Mouse (Mus musculus) granulocyte monocyte progenitor cell, adult 5-6 weeks (primary cell): ENCODE results near the gene Traf2. TPM values are rescaled to one million over a fixed set of nuclear protein-coding genes. Genes with fewer than 3 reads are reported as not detected.
"Not testable (repeated sequence)": the region's sequence is repeated elsewhere in the genome, so short reads cannot be mapped to it uniquely, and the experiment has no call there.

Experiments
- ATAC-seq: replicated peaks from 2 replicates; pipeline ENCODE4 v1.8.0; 2016; ENCODE audit warnings: mild to moderate bottlenecking, moderate TSS enrichment, inconsistent platforms; ENCODE audit not compliant: poor library complexity, severe bottlenecking
- total RNA-seq, 2 experiments: library from RNA; stranded (forward) in 1 of 2; stranded (reverse) in 1 of 2; fragments of 200-712, 200-1000 nt in 1 of 2; fragments of >200 nt in 1 of 2; fragmentation: Nextera tagmentation in 1 of 2; gene quantifications; 2 replicates each; pipeline ENCODE4 v1.2.3; 2014 to 2017

The Traf2 gene
- total RNA-seq, 2 experiments from 2014 or later: 15.9 to 18.2 TPM

DNA sequence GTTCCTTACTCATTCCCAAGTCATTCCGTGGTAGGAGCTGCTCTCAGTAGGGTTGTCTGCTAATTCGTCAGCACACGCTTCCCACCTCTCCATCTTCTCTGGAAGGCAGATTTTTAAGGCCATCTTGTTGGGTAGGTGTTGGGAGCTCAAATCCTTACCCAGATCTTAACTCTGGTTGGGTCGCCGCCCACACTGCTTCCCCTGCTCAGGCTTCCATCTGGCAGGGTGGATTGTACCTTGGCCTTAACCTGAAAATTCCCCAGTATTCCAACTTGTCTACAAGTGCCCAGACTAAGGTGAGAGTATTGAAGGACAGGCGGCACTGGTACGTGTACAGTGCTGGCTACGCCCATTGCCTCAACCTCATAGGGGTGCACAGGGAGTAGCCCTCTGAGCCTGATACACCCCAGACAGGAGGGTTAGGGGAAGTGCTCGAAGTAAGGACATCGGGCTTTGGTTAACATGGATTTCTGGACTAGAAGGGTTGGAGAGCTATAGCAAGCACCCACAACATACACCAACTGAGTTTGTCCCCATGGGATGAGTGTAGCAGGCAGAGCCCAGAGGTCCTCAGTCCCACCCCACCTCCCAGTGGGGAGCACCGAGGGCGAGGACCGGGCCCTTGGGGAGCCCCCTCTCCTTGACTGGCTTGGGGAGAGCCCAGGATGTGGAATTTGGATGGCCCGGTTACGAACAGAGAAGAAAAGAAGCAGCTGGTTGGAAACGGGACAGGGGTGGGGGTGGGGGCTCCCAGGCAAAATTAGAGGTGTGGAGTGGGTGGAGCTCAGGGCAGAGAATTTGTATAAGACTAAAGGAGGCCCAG is 29.5 kb upstream of the Traf2 start:
- no peak for ATAC-seq

- ATAC-seq: peak; percentile 43
Observed at GRCm38 (mm10) chr2:25575432-25576027, 28.8 kb upstream of the Traf2 start.

GRCm38 (mm10) chr2:25574579-25575431 is 28.1 kb upstream of the Traf2 start, which contains the start of the genes Mamdc4 and Phpt1:
TSS of gene Mamdc4 (minus strand) at chr2:25574845.
TSS of gene Phpt1 (minus strand) at chr2:25575224.
- ATAC-seq: peak; percentile 80

- no peak for ATAC-seq
Observed at GRCm38 (mm10) chr2:25574136-25574535, 27.4 kb upstream of the Traf2 start.

DNA sequence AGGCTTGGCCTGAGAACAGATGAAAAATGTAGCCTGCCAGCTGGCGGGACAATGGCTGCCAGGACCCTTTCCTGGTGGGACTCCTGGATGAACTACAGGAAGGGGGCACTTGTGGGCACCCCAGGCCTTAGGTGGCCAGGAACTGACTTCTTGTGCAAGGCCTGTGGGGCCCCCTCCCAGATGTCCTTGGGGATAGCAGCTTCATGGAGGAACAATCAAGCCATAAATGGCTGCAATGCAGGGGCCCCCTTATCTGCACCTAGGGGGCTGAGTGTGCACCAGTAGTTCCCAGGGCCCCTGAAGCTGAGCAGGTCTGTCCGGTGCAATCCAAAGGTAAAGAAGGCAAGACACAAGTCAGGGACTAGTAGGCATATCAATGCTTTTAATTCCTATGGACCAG is 26.3 kb upstream of the Traf2 start:
- ATAC-seq: no peak

GRCm38 (mm10) chr2:25571221-25571620 is 24.5 kb upstream of the Traf2 start:
- no peak for ATAC-seq

- no peak for ATAC-seq
Observed at GRCm38 (mm10) chr2:25569323-25569722, 22.6 kb upstream of the Traf2 start.

- ATAC-seq: no peak
Observed at GRCm38 (mm10) chr2:25568473-25569019, 21.8 kb upstream of the Traf2 start.

DNA sequence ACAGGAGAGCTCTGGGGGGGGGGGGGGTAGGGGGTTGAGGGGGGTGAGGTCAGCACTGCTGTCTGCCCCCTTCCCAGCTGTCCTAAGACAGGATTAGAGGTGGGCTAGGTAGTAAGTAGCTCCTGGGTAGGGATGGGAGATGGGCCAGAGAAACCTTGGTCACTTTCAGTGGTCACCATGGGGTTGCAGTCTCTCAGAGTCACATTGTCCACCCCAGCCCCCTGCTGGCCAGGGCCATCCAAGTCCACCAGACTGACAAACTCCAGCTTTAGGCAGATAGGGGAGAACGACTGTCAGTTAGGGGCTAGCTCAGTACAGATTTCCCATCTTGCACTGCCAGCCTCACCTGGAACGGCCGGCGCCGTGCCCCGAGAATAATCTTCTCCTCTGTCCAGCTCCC is 19.8 kb upstream of the Traf2 start:
- no peak for ATAC-seq

- ATAC-seq: no peak
Observed at GRCm38 (mm10) chr2:25565741-25566140, 19.0 kb upstream of the Traf2 start.

- ATAC-seq: no peak
Observed at GRCm38 (mm10) chr2:25561946-25562345, 15.2 kb upstream of the Traf2 start.

- no peak for ATAC-seq
Observed at GRCm38 (mm10) chr2:25560551-25560950, 13.8 kb upstream of the Traf2 start.

DNA sequence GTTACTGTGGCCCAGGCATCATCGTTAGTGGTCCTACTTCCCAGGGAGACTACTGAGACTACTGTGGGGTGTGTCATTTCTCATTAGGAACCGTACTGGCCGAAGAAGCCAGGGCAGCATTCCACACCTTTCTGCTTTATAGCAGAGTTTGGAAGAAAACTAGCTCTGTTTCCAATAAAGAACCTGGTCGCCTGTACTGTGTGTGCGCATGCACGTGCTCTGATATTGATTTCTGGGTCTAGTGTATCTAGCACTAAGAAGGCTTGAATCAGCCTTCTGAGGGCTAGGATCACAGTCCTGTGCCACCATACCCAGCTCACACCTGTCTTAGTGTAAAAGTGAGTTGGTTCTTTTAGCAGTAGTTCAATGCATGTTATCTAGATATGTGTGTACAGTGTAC is 12.0 kb upstream of the Traf2 start:
- ATAC-seq: no peak

DNA sequence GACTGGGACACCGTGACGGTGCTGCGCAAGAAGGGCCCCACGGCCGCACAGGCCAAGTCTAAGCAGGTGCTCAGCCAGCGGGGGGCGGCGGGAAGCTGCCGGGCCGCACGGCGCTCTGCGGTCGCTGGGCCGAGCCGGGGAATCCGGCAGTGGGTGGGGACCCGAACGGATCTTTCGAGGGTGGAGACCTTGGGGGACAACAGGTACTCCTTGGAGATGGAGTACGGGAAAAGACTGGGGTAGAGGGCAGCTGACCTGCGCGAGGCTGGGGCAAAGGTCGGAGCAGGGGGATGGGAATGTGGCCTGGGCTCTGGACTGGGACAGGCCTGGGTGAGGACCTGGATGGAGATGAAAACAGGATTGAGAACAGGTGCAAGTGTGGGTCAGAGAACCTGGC is 11.2 kb upstream of the Traf2 start:
- no peak for ATAC-seq

DNA sequence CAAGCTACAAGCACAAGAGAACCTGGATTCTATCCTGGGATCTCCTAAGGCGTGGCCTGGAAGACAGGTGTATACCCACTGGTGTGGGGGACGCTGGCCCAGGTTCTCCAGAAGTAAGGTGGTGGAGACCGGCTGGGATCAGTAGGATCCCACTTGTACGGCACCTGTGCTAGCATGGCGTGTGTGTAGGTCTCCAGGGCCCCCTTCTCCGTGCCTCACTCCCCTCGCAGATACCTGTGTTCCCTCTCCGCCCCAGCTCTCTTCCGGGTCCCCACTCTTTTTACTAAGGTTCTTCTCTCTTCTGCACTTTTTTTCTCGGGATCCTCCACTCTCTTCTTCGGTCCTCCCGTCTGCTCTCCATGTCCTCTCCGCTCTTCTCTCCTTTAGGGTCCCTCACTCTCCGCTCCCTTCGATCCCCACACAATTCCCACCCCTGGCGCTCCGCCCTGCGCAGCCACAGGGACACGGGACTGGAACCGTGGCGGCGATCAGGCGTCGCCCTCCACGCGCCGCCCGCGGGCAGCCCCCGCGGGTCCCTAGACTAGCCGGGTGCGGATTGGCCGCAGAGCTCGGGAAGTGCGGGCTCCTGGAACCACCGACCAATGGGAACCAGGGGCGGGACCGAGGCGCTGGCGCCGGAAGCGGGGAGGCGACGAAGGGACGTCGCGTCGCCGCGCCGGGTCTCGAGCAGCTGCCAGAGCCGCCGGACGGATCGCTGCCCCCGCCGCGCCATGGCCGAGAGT is 10.7 kb upstream of the Traf2 start, which contains the start of gene Edf1:
Gene Edf1, plus strand, starts transcription at position 627 of the 743 bp plus-strand sequence.
- ATAC-seq: peak; percentile 99

- ATAC-seq: no peak
Observed at GRCm38 (mm10) chr2:25556296-25556695, 9.6 kb upstream of the Traf2 start.

DNA sequence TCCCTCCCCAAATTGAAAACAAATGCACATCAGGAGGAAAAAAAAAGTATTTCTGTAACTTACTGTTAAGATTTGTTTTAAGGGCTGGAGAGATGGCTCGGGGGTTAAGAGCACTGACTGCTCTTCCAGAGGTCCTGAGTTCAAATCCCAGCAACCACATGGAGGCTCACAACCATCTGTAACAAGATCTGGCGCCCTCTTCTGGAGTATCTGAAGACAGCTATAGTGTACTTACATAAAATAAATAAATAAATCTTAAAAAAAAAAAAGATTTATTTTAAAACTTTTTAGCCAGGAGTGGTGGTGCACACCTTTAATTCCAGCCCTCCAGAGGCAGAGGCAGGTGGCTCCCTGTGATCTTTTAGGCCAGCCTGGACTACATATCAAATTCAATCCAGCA is 8.7 kb upstream of the Traf2 start:
- not testable (repeated sequence) for ATAC-seq

GRCm38 (mm10) chr2:25553171-25553786 is 6.5 kb upstream of the Traf2 start:
- not testable (repeated sequence) for ATAC-seq

GRCm38 (mm10) chr2:25551186-25551585 is 4.4 kb upstream of the Traf2 start:
- ATAC-seq: peak; percentile 21; the same call in 1 of the 2 replicates
